Mouse (Mus musculus): ENCODE data around the gene Oaf.

The Oaf gene

GRCm38 (mm10) chr9:43239712-43240593, at the start of gene Oaf:
Gene Oaf, minus strand, starts transcription at chr9:43239911.
- DNase-seq: peak; percentile 82 to 86

- peak in 1 of 2 experiments; percentile 30 for DNase-seq
These were observed 47.2 kb upstream of the Oaf start for GRCm38 (mm10) chr9:43286870-43287269.

DNA sequence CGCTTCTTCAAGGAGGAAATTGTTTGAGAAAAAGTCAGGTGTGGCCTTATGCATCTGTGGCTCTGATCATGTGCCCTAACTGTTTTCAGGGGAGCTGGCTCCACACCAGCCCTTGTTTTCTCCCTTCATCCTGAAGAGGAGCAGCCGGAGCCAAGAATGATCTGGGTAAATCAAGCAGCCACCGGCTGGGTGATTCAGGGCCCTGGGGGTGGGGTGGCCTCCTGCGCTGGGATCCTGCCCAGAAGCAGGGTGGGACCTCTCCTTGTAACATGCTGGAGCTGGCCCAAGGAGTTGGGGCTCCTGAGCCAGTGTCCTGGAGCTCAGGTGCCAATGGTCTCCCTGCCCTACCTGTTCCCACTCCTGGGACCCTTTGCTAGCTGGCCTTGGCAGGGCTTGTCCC, 45.6 kb upstream of the Oaf start:
- no peak for DNase-seq

GRCm38 (mm10) chr9:43284284-43284683, 44.6 kb upstream of the Oaf start:
- peak; percentile 62 to 70 for DNase-seq

DNA sequence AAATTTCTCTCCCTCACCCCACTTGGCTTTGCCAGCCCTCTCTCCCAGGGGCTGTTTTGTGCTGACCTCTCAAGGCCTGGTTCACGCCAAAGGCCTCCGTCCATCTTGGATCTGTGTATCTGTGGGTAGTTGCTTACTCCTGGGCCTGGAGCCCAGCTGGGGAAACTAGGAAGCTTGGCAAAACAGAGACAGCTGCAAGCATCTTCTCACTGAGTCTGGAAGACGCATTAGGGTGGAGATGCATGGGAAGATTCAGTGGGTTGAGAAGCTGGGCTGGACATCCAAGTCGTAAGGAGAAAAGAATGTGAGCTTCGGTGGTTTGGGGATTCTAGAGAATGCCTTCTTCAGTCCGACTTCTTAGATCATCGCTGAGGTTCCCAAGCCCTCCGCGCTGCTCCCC, 34.0 kb upstream of the Oaf start:
- DNase-seq: no peak

DNA sequence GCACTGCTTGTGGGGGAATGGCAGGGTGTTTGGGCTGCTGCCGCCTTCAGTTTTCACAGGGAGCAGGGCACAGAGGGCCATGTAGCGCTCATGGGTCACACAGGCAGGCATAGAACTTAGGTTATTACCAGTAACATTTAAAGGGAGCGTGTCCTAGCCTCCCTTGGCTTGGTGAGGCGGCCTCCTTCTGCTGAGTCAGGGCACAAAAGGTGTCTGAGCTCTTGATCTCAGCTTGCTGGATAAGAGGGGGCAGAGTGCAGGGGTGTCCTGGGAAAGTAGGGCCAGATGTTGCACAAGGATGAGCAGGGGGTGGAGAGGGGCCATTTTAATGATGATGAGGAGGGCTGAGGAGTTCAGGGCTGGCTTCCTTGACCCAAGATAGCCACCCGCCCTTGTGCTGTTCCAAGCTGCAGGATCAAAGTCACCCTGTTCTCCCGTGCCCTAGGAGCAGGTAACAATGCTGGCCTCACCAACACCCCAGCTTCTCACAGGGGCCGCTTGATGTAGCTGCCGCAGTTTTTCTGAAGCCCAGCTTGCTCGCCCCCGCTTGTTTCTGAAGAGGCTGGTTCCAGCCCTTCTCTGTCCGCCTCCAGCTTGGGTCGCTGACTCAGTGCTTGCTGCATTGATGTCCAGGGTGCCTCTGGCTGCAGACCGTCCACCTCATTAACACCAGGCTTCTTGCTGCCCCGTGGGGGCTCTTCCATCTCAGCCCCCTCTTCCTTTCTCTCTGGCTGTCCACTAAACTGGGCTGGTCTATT, 32.2 kb upstream of the Oaf start:
- DNase-seq: no peak

DNA sequence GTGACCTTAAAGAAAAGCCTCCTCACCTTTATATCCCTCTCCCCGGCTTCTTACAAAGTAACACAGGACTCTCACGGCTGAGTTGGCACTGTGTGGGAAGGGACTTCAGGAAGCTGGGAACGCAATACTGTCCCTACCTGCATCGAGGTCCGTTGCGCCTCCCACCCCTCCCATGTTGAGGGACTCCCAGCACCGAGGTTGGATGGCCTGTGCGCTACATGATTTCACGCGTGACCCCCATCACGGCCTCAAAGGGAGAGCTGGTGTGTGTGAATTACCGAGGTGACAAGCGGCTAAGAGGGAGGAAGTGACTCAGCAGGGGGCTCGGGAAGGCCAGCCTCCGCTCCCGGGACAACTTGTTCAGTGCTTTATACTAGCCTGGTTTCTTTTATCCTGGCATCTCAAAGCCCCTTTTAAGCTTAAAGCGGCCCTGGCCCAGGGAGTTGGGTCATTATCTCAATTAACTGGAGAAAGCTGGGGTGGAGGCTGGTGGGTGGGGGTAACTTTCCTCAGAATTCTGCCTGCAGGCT, 31.1 kb upstream of the Oaf start:
- no peak for DNase-seq

- DNase-seq: no peak
These were observed 29.5 kb upstream of the Oaf start for GRCm38 (mm10) chr9:43269166-43269565.

DNA sequence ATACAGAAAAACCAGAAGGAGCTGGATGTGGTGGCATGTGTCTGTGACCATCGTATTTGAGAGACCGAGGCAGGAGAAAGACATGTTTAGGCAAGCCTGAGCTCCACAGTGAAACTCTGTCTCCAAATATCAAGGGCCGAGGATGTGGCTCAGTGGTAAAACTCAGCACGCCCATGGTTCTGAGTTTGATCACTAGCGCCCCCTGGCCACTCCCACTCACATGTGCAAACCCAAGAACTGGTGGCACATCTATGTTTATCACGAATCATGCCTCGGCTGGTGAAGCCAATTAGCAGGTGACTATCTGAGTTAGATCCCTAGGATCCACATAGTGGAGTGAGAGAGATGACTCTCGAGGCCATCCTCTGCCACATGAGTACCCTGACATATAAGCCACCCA, 27.6 kb upstream of the Oaf start:
- no peak for DNase-seq

GRCm38 (mm10) chr9:43265194-43265593, 25.5 kb upstream of the Oaf start:
- DNase-seq: no peak

DNA sequence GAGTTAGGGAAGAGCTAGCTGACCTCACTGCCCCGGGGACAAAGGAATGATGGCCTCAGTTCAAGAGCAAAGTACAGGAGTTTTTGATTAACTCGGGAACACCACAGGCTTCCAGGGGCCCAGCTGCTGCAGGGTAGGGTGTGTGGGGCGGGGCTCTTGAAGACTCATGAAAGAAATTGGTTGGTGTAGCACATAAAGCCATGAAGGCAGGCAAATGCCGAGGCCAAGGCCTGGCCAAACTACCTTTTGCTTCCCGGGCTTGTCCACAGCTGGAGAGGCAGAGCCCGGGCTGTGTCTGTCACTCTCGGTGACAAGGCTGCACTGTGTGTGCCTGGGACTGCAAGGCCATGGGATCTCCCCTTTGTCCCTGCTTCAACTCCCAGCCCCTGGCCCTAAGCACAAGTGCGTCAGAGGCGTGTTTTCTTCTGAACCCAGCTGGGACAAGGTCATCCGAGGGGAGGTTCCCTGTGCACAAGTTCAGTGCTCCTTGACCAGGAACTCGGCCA, 24.3 kb upstream of the Oaf start:
- DNase-seq: peak in 1 of 2 experiments; percentile 12

GRCm38 (mm10) chr9:43262811-43263550, 23.3 kb upstream of the Oaf start:
- no peak for DNase-seq

DNA sequence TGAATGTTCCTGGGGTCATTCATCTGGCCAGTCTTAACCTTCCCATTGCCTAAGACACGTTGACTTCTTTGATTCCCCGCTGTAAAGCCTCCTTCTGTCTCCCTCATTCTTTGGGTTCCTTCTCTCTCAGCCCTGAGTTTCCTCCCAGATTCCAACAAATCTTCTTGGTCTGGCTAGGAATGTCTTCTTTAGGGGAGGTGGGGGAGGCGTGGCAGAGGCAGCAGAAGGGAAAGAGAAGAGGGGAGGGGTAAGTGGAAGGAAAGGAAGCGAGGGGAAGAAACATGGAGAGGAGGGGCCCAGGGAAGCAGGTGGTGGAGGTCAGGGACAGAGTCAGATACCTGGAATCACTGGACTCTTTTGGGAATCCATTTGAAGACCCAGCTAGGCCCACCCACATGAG, 22.7 kb upstream of the Oaf start:
- no peak for DNase-seq

DNA sequence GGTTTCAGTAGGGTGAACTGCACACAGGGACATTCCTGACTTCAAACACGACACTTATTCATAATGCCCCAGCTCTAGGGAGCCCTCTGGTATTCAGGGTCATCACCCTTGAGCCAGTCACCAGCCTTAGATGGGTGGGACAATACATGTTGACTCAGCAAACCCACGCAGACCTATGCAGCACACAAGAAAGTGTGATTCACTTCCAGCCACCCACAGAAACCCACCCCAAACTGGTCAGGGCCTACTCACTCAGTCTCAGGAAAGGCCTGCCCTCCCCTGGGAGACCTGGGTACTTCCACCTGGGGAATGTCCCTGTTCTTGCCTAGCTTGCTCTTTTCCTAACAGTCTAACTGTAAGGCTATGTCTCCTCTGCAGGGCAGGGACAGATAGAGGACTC, 22.2 kb upstream of the Oaf start:
- DNase-seq: no peak

DNA sequence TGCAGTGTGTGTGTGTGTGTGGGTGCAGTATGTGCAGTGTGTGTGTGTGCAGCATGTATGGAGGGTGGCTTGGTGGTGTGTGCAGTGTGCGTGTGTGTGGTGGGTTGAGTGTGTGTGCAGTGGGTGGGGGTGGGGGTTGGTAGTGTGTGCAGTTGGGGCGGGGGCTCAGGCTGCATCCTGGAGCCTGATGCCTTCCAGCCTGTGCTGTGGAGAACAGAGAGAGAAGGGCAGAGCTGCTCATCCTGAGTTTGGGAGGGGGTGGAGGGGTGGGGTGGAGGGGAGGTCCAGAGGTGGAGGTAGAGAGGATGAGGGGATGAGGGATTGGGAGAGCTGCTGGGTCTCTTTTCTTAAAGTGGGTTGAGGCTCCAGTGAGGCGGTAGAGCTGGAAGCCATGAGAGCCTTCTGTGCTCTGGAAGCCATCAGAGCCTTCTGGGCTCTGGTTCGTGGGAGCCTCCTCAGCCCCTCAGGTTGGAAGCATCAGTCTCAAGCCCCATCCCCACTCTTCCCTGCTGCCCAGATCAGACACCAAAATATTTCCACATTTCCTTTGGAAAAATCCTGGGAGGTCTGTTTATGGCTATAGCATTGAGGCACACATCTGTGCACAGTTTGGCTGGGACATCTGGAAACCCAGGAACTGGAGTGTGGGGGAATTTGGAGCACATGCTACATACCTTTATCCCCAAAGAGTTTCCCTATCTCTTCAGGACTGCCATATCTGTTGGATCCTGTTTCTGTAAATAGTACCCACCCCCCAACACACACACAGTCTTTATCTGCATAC, 21.6 kb upstream of the Oaf start:
- no peak for DNase-seq

DNA sequence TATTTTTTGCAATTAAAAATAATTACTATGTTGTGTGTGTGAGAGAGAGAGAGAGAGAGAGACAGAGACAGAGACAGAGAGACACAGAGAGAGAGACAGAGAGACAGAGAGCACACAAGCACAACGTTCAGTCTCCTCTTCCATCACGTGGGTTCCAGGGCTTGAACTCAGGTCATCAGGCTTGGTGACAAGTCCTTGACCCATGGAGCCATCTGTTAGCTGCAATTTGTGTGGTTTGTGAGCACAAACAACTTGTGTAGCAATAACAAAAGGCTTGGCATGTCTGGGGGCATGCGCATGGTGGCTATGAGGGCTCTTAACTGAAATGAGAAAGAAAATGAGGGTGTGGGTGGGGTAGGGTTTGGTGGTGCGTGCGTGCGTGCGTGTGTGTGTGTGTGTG, 20.9 kb upstream of the Oaf start:
- DNase-seq: no peak

- DNase-seq: no peak
These were observed 13.6 kb upstream of the Oaf start for GRCm38 (mm10) chr9:43253271-43253681.

GRCm38 (mm10) chr9:43252790-43253189, 13.1 kb upstream of the Oaf start:
- no peak for DNase-seq

DNA sequence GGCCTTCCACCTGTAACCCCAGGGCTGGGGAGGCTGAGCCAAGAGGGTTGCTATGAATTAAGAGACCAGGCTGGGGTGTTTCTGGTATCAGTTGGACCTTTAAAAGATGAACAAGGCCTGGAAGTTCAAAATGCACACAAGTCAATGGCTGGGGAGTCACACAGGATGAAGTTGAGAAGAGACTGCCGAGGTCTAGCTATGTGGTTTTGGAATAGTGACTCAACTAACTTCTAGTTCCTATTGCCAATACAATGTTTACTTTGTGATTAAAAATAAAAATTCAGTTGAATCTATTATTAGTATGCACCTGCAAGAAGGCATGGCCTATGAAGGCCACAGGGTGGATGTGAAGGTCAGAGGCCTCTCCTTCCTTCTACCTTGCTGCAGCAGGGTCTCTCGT, 12.1 kb upstream of the Oaf start:
- no peak for DNase-seq

- DNase-seq: no peak
These were observed 7.0 kb upstream of the Oaf start for GRCm38 (mm10) chr9:43246738-43247180.

DNA sequence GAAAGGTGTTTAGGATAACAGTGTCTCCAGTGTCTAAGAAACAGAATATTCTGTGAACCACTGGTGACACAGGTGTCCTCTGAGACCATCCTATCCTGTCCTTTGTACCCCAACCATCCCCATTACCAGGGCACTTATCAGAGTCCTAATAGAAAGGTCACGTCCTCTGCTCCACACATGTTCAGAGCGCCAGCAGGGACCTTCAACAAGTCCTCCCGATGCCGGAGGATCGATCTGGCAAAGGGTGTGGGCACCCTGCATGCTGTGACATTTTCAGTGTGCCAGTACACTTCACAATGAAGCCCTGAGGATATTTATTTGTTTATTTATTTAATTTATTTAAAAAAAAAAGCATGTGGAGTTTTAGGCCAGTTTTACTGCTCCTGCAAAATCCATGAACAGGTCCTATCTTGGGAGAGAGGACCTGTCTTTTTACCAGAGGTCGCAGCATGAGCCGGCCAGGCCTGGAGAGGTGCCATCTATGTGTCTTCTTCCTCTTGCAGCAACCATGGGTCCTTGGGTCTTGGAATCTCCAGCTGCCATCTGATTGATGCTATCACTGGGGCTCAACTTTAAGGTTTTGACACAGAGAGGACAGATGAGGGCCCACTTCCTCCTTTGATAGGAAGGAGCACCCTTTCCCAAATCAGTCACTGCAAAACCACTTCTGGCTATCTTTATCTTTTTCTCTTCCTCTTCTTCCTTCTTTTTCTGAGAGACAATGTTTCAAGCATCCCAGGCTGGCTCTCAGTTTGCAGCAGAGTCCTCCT, 6.3 kb upstream of the Oaf start:
- no peak for DNase-seq
